Mouse (Mus musculus): Measurements from ENCODE around the gene AI837181.
A peak's percentile ranks its signal among the peaks of the same experiment; 100 is the strongest.

AI837181 gene

DNA sequence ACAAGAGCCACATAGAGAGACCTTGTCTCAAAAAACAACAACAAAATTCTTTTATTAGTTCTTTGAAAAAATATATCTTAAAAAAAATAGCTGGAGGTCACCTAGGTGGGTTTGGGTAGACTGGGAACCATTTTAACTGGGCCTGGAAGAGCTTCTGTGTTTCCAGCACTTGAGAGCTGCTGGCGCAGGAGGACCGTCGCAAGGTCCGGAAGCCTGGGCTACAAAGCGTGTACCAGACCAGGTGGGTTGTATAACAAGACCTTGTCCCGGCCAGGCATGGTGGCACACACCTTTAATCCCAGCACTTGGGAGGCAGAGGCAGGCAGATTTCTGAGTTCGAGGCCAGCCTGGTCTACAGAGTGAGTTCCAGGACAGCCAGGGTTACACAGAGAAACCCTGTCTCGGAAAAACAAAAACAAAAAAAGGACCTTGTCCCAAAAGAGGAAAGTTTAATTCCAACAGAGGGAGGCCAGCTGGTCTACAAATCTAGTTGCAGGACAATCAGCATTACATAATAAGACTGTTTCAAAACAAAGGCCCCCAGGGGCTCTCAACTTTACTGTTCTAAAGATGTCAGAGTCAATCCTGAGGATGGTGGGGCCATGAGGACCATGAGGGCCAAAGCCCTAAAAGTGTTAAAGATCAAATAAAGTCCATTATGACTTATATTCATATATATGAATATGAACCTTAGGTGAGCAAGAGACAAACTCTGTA, 6.0 kb upstream of the AI837181 start:
- no peak for DNase-seq

DNA sequence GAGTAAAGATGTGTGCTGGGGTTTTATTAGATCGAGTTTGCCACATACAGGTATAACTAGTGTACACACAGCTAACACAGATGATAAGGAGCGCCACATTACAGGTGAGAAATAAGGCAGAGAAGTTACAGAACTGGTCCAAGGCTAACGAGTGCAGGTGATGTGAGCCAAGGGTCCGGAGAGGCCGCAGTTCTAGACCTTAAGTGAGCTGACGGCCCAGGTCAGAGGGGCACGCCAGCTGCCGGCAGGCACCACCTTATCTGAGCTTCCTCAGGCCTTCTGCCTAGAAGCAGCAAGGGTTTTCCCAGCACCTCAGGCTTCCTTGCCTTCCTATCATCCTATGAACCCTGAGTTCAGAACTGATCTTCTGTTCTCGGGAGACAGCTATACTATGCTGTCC, 5.3 kb upstream of the AI837181 start:
- DNase-seq, result no peak

DNA sequence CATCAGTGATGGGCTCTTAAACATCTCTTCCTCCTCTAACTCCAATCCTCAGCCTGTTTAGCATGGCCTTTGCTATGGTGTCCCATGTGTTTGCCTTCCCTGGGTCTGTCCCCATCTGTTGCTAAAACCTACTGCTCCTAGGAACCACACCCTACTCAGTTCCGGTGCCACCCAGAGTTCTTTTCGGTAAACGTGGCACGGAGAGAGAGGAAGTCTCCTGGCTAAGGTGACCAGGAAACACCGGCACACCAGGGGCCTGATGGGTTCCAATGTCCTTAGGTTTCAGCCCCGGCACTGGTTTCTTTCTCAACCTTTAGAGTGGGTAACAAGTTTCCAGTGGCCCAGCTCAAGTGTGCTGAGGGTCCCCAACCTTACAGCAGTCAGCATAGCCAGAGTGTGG, 4.4 kb upstream of the AI837181 start:
- DNase-seq, result no peak

DNA sequence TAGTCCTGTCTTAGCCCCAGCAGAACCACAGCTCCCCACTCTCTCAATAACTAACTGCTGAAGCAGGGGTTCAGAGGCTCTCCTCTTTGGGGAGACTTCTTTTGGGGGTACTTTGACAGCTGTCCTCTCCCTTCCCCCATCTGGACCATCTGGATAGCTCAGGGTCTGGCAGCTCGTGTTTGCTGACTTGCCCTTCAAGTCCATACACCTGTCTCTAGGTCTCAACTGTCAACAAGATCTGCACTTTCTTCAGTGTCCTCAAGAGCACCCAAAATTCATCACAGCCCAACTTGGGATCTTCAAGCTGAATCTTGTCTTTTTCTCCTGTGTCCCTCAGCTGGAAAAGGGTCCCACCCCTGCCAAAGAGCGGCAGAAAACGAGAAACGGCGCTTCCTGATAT, 3.2 kb upstream of the AI837181 start:
- DNase-seq, result no peak

DNA sequence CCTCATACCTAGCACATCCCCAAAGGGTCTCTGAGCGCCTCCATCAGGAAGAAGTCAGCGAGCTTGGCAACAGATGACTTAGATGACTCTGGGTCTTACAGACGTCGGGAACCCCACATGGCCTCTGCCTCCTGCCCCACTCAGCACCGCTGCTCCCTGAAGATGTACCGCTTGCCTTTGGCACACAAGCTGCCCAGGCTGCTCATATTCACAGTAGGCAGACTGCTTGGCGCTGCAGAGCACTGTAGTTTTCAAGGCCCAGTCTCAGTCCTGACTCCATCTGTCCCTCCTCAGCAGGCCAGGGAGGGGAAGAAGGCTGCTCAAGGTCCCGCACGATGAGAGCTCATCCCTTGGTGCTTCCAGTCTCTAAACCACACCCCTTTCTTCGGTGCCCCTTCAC, 2.7 kb upstream of the AI837181 start:
- DNase-seq, result peak; percentile 27

DNA sequence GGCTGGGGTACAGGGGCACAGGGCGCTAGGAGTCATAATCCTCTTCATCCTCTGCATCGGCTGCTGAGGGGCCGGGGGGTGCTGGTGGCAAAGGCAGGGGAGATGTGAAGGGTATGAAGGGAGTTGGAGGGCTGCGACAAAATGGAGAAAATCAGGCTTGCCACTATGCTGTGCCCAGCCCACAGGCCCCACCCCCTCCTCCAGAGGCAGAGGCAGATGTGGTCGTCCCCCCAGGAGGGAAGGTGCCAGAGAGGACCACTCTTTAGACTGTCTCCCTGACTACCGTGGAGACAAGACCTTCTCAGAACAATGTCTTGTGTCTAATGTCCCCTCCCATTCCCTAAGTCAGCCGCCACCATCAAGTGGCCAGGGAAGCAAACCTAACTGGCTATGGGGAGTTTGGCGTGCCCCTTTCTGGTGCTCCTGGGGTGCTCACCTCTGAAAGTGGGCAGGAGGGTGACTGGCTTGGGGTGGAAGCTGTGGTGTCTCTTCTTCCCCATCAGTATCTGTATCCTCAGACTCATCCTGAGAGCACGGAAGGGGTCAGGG, 2.0 kb upstream of the AI837181 start:
- no peak for DNase-seq

DNA sequence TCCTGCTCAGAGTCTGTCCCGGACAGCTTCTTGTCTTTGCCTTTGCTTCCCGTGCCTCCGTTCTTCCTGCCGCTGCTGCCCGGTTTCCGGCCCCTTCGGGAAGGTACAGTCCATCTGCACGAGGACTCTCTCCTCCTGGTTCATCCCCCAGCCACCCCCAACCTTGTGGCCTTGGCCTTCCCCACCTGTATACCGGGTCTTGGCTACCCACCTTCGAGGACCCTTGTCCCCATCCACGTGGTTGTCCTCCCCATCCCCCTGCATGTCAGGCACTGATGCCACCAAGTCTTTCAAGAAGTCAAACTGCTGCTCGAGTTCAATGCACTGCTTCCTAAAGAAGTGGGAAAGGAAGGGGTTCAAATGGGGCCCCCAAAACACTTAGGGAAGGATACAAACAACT, 1.4 kb upstream of the AI837181 start:
- no peak for DNase-seq

DNA sequence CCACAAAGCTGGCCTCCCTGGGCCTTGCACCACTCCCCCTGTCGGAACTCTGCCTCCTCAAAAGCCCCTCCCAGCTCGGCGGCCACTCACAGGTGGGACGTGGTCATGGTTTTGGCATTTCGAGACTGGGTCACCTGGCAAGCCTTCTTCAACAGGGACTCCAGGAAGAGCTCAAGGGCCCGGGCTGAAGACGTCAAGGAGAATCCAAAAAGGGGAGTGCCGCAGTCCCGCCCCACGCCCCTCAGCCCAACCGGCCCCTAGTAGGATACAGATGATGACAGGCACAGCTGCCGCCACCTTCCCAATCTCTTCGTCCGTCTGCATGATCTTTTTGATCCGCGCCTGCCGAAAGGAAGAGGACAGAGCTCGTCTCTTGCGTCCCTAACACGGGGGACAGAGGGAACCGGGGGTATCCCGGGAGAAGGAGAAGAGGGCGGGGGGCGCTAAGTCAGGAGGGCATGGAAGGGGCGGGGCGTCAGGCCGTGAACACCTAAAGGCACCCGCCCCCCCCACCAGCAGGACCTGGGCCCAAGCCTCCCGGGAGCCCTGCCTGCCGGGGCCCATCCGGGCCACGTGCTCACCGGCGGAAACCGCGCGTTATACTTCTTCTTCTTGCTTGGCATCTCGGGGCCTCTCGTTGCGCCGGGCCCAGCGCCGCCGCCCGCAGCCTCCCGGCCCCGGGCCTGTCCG, 707 bp upstream of the AI837181 start:
- peak; percentile 79 for DNase-seq

DNA sequence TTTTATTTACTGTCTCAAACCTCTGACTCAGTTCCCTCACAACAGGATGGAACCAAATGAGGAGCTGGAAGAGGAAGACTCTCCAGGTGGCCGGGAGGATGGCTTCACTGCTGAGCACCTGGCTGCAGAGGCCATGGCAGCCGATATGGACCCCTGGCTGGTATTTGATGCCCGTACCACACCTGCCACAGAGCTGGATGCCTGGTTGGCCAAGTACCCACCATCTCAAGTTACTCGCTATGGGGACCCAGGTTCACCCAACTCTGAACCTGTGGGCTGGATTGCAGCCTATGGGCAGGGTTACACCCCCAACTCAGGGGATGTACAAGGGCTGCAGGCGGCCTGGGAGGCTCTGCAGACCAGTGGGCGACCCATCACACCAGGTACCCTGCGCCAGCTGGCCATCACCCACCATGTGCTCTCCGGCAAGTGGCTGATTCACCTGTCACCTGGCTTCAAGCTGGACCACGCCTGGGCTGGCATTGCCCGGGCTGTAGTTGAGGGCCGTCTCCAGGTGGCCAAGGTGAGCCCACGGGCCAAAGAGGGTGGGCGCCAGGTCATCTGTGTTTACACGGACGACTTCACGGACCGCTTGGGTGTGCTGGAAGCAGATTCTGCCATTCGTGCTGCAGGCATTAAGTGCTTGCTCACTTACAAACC, 1.1 kb downstream of the AI837181 start:
- DNase-seq, result peak; percentile 17

DNA sequence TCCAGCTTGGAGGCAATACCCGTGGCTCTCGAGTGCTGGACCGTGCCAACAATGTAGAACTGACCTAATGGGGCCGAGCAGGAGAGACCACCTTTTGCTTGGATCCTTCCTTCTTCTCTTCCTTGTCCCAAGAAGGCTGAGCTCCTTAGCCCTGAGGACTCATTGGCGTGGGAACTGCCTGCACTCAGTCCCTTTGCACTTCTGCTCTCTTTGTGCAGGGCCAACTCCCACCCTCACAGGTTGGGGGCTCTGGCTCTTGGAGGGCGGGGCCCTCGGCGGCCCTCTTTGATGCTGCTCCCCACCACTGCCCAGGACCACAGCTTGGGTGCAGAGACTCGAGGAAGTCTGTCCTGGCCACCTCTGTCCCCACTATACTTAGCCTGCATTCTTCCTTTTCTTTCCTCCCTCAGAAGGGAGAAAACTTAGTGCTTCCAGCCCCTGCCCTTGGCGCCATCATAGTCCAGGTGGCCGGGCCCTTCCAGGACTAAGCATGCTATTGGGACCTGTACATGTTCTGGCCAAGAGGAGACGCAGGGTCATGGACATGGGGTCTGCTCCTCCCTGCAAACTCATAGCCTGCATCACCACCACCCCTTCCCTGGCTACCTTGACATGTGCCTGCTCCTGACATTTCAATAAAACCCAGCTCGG, 1.8 kb downstream of the AI837181 start:
- no peak for DNase-seq

DNA sequence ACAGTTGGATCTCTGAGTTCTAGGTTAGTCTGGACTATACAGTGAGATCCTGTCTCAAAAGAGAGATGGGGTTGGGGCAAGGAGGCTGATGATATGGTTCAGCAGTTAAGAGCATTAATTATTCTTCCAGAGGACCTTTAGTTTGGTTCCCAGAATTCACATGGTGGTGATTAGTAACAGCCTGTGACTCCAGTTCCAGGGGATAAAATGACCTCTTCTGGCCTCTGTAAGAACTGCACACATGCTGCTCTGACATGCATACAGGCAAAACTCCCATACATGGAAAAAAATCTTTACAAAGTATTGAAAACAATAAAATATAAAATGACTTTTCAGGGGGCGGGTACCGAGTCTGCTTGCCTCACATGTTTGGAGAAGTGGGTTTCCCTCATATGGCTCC, 3.1 kb downstream of the AI837181 start:
- DNase-seq, result peak; percentile 43

DNA sequence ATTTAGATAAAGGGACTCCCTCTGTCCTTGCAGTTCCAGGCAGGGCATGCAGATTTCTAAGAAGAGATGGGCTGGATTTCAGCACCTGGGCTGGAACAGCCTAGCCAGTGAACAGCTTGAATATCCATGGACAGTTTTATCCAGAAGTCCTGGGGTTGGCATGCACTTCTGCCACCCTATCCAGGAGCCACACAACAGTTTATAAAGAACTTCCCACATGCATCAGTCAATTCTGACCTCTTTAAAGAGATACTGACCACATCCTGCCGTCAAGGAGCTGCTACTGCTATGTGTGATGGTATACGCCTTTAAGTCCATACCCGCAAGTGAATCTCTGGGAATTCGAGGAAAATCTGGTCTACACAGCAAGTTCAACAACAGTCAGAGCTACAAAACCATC, 4.3 kb downstream of the AI837181 start:
- no peak for DNase-seq

DNA sequence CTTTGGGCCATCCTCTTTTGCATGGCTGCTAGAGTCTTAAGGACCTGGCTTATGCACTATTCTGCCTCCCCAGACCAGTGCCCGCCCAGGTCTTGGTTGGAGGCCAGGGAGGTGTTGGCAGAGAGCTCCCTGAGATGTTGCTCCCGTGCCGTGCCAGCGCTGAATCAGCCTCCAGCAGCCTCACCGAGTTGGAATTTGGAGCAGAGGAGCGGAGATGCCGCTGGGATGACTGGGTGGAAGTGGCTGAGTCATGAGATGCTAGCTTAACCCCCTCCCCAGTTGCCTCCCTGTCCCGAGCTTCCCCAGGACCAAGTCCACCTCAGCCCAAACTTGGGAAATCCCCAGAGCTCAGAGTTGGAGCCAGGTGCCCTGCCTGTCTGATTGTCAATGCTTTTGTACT, 4.9 kb downstream of the AI837181 start:
- DNase-seq, result no peak

DNA sequence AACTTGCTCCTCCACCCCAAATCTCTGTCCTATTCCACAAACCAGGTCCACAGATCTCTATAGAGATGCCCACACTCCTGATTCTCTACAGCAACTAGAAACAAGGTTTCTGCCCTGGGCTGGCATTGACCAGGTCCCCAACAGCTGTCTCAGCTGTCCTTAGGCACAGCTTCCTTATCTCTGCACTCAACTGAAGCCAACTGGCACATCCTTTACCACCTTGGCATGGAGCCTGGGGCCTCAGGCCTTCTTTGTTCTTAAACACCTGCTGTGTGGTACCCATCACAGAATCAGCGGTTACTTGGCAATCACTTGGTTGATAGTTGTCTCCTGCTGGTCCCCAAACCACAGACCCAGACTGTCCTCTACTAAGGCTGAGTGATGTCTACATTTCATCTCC, 5.5 kb downstream of the AI837181 start:
- DNase-seq, result peak; percentile 39

DNA sequence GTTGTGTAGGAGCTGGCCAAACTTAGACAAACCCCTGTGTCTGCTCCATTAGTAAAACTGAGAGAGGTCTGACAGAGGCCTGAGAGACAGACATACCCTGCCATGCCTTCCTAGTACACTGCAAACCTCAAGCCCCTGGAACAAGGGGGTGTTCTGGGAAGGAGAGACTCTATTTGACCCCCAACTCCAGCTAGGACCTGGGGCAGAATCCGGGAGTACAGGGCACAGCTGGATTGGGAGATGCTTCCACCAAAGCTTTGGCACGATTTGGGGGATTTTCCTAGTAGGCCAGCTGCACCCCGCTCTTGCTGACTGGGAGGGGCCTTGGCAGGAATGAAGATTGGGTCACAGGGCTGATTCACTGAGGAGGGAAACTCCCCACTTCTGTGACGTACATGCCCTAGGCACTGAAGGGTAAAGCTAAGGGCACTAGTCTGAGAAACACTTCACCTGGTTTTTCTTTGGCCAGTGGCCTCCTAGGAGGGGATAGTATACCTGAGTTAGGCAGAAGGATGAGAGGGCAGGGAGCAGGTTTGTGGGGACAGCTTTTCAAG, 7.0 kb downstream of the AI837181 start:
- no peak for DNase-seq

DNA sequence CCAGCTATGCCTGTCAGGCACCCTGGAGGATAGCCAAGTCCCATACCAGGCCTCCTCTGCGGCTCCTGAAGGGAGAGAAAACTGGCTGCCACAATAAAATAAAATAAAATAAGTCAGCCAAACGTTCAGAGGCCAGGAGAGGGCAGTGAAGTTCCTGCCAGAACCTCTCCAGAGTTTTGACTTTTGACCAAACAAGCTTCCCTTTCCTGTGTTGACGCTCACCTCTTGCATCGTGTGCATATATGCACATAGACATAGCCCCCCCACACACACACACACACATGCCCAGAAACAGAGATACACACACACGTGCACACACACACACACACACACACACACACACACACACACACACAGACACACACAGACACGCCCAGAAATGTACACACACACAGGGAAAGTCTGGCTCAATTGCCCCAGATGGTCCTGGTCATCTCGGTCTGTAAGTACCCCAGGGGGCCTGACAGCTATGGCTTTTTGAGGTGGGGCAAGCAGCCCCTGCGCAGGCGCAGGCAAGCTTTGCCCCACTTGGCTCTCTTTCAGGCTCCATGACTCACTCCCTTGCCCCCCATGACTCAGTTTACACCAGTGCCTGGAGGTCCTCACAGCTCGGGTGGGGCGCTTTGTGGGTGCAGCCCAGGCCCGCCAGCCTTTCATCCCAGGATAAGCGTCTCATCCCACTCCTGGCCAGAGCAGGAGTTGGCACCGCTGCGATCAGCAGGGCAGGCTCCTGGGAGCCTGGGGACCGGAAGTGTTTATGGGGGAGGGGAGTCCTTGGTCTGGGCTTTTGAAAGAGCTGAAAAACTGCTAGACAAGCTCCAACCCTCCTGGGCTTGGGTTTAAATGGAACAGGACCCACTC, 8.3 kb downstream of the AI837181 start:
- peak; percentile 80 for DNase-seq

DNA sequence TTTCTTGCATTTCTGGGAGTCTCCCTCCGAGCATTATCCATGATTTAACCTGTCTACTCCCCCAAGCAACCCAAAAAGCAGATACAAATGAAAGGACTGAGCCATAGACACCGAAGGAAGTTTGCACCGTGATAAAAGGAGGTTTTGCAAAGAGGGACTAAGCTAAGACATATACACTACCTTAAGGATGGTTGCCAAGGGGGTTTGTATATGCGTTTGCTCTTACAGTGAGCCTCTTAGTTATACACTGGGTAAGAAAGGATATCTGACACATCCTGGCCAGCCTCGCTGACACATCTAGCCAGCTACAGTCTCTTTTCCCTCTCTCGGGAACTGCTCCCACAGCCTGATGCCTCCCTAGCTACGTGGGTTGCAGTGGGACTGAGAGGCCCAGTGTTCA, 9.0 kb downstream of the AI837181 start:
- DNase-seq, result no peak

DNA sequence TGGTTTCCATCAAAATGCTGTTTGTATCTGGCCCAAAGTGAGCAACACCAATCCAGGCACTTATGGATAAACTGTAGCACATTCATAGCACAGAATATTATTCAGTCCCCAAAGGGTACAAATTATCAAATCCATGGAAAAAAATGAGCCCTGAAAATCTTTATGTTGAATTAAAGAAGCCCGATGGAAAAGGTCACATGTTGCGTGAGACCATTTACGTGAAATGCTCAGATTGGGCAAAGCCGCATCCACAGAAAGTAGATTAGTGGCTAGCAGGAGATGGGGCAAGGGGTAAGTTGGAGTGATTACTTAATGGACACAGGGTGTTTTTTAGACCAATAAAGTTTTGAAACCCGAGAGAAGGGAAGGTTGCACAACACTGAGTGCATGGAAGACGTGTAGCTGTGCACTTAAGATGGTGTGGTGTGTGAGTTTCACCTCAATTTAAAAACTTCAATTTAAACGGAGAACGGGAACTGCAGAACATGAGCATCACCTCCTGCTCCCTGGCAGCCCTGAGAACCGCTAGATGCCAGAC, 19.5 kb downstream of the AI837181 start:
- no peak for DNase-seq

DNA sequence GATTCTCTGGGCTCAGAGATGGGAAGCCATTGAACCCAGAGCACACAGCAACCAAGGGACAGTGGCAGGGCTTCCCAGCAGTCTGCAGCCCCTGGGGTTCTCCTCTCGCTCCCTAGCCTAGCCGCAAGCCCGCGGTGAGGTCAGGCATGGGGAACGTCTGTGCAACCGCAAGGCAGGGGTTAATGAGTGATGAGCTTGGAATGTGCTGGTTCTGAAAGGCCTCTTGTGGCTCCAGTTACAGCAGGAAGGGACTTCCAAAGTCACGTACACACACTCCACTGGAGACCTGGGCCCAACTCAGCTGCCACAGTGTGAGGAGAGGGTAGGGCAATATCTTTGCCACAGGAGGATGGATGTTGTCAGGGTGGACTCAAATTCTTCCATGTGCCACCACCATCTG, 20.0 kb downstream of the AI837181 start:
- DNase-seq, result no peak

DNA sequence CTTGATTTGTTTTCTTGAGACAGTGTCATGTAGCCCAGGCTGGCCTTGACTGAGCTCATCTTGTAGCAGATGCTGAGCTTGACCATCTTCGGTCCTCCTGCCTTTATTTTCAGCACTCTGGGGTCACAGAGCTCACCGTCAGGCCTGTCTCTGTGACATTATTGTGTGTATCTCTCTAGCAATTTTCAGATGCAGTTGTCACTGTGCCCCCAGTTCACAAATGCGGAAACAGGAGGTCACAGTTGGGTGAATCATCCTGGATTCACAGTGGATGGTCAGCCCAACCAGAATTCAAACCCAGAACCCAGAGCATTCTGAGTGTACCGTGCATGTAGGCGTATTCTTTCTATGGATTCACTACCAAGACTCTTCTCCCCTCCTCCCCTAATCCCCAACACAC, 20.8 kb downstream of the AI837181 start:
- DNase-seq, result no peak

DNA sequence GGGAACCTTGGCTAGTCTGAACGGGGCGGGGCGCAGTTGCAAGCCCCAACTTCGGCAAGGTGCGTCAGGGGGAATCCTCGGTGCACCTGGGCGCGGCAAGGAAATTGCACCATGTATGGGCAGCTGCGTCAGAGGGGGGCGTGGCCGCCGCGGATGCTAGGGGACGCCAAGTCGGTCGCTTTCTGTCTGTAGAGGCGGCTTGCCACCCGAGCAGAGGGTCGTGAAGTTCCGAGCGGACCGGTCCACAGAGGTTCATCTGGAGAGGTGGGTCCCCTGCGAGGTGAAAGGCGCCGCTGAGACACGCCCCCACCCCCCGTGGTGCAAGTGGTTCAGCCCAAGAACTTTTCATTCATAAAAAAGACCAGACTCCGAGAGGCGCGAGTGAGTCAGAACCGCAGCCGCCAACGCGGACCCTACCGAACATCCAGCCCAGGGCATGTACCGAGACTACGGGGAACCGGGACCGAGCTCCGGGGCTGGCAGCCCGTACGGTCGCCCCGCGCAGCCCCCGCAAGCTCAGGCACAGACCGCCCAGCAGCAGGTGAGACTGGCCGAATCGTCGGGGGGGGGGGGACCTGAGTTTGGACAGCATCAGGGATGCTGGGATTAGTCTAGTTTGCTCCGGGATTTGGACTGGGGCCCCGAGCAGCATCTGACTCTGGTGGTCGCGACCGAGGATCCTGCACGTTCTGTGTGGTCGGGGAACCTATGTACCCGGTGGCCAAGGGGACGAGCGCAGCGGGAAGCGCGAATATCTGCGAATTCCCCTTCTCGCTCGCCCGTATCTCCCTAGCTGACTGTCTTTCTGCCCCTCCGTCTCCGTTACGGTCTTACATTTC, 22.8 kb downstream of the AI837181 start, which contains the start of gene Fosl1:
TSS of gene Fosl1 (plus strand) at position 33 of the 839 bp plus-strand sequence.
- DNase-seq, result peak; percentile 84

Data from thymus, postnatal 25 days (tissue).